Mouse (Mus musculus) forebrain, embryonic 14.5 days (tissue): ENCODE results near the gene Gm29609. TPM values are rescaled to one million over a fixed set of nuclear protein-coding genes. Genes with fewer than 3 reads are reported as not detected.

ENCODE experiments used
- ATAC-seq: fragments of 200-750 bp; cut with Nextera tagmentation; 2 replicates; pipeline ENCODE4 v1.8.0; 2017; ENCODE audit warnings: mild to moderate bottlenecking, moderate library complexity
- DNase-seq: peaks from one replicate; pipeline ENCODE4 v3.0.0-alpha.2; 2015; ENCODE audit warnings: low spot score
- H3K27ac ChIP-seq: fragments of 300-500 bp; sonication (generic); 2 replicates; pipeline ENCODE4 v1.5.1; 2014; ENCODE audit warnings: low read depth, mild to moderate bottlenecking, control low read depth, low read length, moderate library complexity
- H3K27me3 ChIP-seq: fragments of 300-500 bp; sonication (generic); replicated peaks from 2 replicates; pipeline ENCODE4 v1.6.1; 2014; ENCODE audit warnings: low read length, control low read depth, mixed read lengths; ENCODE audit not compliant: control insufficient read depth, insufficient read depth
- H3K36me3 ChIP-seq: fragments of 300-500 bp; sonication (generic); 2 replicates; pipeline ENCODE4 v1.6.1; 2014; ENCODE audit warnings: low read length, control low read depth; ENCODE audit not compliant: control insufficient read depth, insufficient read depth
- H3K4me1 ChIP-seq: fragments of 300-500 bp; sonication (generic); 2 replicates; pipeline ENCODE4 v1.6.1; 2014; ENCODE audit warnings: antibody characterized with exemption, low read length, control low read depth; ENCODE audit not compliant: control insufficient read depth, insufficient read depth
- H3K4me2 ChIP-seq: fragments of 300-500 bp; sonication (generic); 2 replicates; pipeline ENCODE4 v1.6.1; 2014; ENCODE audit warnings: mild to moderate bottlenecking, control low read depth, low read length
- H3K4me3 ChIP-seq: fragments of 300-500 bp; sonication (generic); 2 replicates; pipeline ENCODE4 v1.5.1; 2014; ENCODE audit warnings: low read depth, low read length, control low read depth
- H3K9ac ChIP-seq: fragments of 300-500 bp; sonication (generic); 2 replicates; pipeline ENCODE4 v1.6.1; 2014; ENCODE audit warnings: mild to moderate bottlenecking, low read length, control low read depth, moderate library complexity
- H3K9me3 ChIP-seq: fragments of 300-500 bp; sonication (generic); replicated peaks from 2 replicates; pipeline ENCODE4 v1.6.1; 2016; ENCODE audit warnings: low read length, control low read depth, mixed read lengths; ENCODE audit not compliant: control insufficient read depth
- WGBS: fragments of 180-500 bp; shearing (Covaris S2); extraction: QIAGEN DNeasy Blood & Tissue Kit; methylation state at CpG from one replicate; pipeline ENCODE4 v1.1.7; 2014; 5-methylcytosine and 5-hydroxymethylcytosine counted together
- polyA plus RNA-seq: library from polyadenylated mRNA; unstranded; fragments of >200 nt; fragmentation: Nextera tagmentation; extraction: Ambion mirVana; gene quantifications from 2 replicates; pipeline ENCODE4 v1.2.1, GENCODE M21; 2014

The Gm29609 gene
- polyA plus RNA-seq, 1 experiment from 2014 or later, result 2.0 TPM

- ATAC-seq (no peak), DNase-seq (no peak)
- peak overlapping the region; percentile 86 for H3K4me3 ChIP-seq
- H3K4me1 ChIP-seq, result peaks cover 10% of the 10 kb centered on the region
- no peaks in the 10 kb centered on the region for H3K9me3 ChIP-seq
- WGBS, result 15% methylated on average over 25 of the region's 25 CpGs
- H3K9ac ChIP-seq, result peak overlapping the region; percentile 89
- H3K36me3 ChIP-seq, result peaks cover 66% of the 10 kb centered on the region
- H3K27me3 ChIP-seq, result no peaks in the 10 kb centered on the region
- H3K4me2 ChIP-seq, result peak overlapping the region; percentile 83
- H3K27ac ChIP-seq, result peak overlapping the region; percentile 77
Observed at GRCm38 (mm10) chr5:31193631-31194281, 14.0 kb upstream of the Gm29609 start.

- DNase-seq, result peak; percentile 99
- peaks cover 10% of the 10 kb centered on the region for H3K4me1 ChIP-seq
- under 1% methylated on average over 48 of the region's 48 CpGs for WGBS
- peak within 1 kb of the TSS; percentile 86 for H3K4me3 ChIP-seq
- no peaks in the 10 kb centered on the region for H3K27me3 ChIP-seq
- peak within 1 kb of the TSS; percentile 89 for H3K9ac ChIP-seq
- H3K27ac ChIP-seq, result peak within 1 kb of the TSS; percentile 77
- H3K4me2 ChIP-seq, result peak within 1 kb of the TSS; percentile 83
- H3K9me3 ChIP-seq, result no peaks in the 10 kb centered on the region
- ATAC-seq, result peak; percentile 98
- peaks cover 65% of the 10 kb centered on the region for H3K36me3 ChIP-seq
Observed at GRCm38 (mm10) chr5:31192939-31193630, 13.4 kb upstream of the Gm29609 start, which contains the start of the genes Snx17 and Eif2b4. TSS of gene Snx17 (plus strand) at chr5:31193227. TSS of gene Eif2b4 (minus strand) at chr5:31193430.

- Histone ChIP-seq H3K27me3 (no peaks in the 10 kb centered on the region), H3K4me2 (peak overlapping the region; percentile 82), H3K4me3 (peak overlapping the region; percentile 86), H3K9me3 (no peaks in the 10 kb centered on the region), H3K4me1 (peaks cover 10% of the 10 kb centered on the region), H3K27ac (peak overlapping the region; percentile 65; the same call in 1 of the 2 replicates), H3K36me3 (peaks cover 64% of the 10 kb centered on the region), H3K9ac (peak overlapping the region; percentile 84)
- DNase-seq (no peak), ATAC-seq (peak; percentile 54)
- WGBS, result 16% methylated on average over 42 of the region's 42 CpGs
Observed at GRCm38 (mm10) chr5:31192045-31192938, 12.6 kb upstream of the Gm29609 start.

- Histone ChIP-seq H3K9me3 (no peaks in the 10 kb centered on the region), H3K27ac (no peak overlapping the region), H3K9ac (no peak overlapping the region), H3K36me3 (peaks cover 49% of the 10 kb centered on the region), H3K4me3 (no peak overlapping the region), H3K4me1 (peaks cover 10% of the 10 kb centered on the region), H3K4me2 (no peak overlapping the region), H3K27me3 (no peaks in the 10 kb centered on the region)
- 92% methylated on average over 9 of the region's 9 CpGs for WGBS
- no peak for ATAC-seq
- DNase-seq, result no peak
Observed at GRCm38 (mm10) chr5:31190201-31190600, 10.5 kb upstream of the Gm29609 start.

GRCm38 (mm10) chr5:31188223-31188840 lies 8.6 kb upstream of the Gm29609 start:
- WGBS, result 78% methylated on average over 4 of the region's 4 CpGs
- Histone ChIP-seq H3K27me3 (no peaks in the 10 kb centered on the region), H3K9me3 (no peaks in the 10 kb centered on the region), H3K4me3 (no peak overlapping the region), H3K27ac (no peak overlapping the region), H3K36me3 (peaks cover 41% of the 10 kb centered on the region), H3K4me1 (peaks cover 6% of the 10 kb centered on the region), H3K4me2 (no peak overlapping the region), H3K9ac (no peak overlapping the region)
- DNase-seq (no peak), ATAC-seq (no peak)

- ATAC-seq, result no peak
- H3K27ac ChIP-seq, result no peak overlapping the region
- H3K36me3 ChIP-seq, result peaks cover 18% of the 10 kb centered on the region
- H3K9me3 ChIP-seq, result no peaks in the 10 kb centered on the region
- 60% methylated on average over 4 of the region's 4 CpGs for WGBS
- no peaks in the 10 kb centered on the region for H3K27me3 ChIP-seq
- peaks cover 8% of the 10 kb centered on the region; the same call in 1 of the 2 replicates for H3K4me1 ChIP-seq
- no peak overlapping the region for H3K4me3 ChIP-seq
- H3K9ac ChIP-seq, result no peak overlapping the region
- DNase-seq, result no peak
- no peak overlapping the region for H3K4me2 ChIP-seq
Observed at GRCm38 (mm10) chr5:31183678-31184077, 4.0 kb upstream of the Gm29609 start.

- Histone ChIP-seq H3K27me3 (no peaks in the 10 kb centered on the region), H3K9me3 (no peaks in the 10 kb centered on the region), H3K4me2 (no peak overlapping the region), H3K27ac (no peak overlapping the region), H3K4me3 (no peak overlapping the region), H3K4me1 (peaks cover 9% of the 10 kb centered on the region; the same call in 1 of the 2 replicates), H3K36me3 (no peaks in the 10 kb centered on the region), H3K9ac (no peak overlapping the region)
- WGBS, result 95% methylated on average over 9 of the region's 9 CpGs
- no peak for ATAC-seq
- no peak for DNase-seq
Observed at GRCm38 (mm10) chr5:31181183-31181770, 1.6 kb upstream of the Gm29609 start.

GRCm38 (mm10) chr5:31179301-31179765 lies 378 bp downstream of the Gm29609 start:
- Histone ChIP-seq H3K27me3 (no peaks in the 10 kb centered on the region), H3K36me3 (peaks cover 4% of the 10 kb centered on the region), H3K4me1 (peaks cover 9% of the 10 kb centered on the region; the same call in 1 of the 2 replicates), H3K27ac (peak overlapping the region; percentile 95), H3K4me2 (peak overlapping the region; percentile 86), H3K4me3 (peak overlapping the region; percentile 62), H3K9ac (peak overlapping the region; percentile 78), H3K9me3 (no peaks in the 10 kb centered on the region)
- under 1% methylated on average over 24 of the region's 25 CpGs for WGBS
- DNase-seq, result peak; percentile 24
- ATAC-seq, result peak; percentile 50
